In genomic region chr16:30215811-30216210, GRCm38 (mm10) we compare ENCODE assay signal across 35 mouse cellular contexts. TPM values are rescaled to one million over a fixed set of nuclear protein-coding genes. Genes with fewer than 3 reads are reported as not detected.
DNase-seq lines count a peak whose midpoint lies in the region; TF ChIP-seq lines count a peak whose summit lies in the region.
"Had no signal": no experiment of that assay in that cellular context is flagged by ENCODE, and none has a peak within 500 bp of the region (broad histone marks: within the 10 kb centered on the region; RNA-seq: fewer than 3 reads in every experiment).

No protein-coding gene starts in this region.

- peak; percentile 30 for DNase-seq in kidney, adult 11 months
- DNase-seq in kidney, adult 9 months: no peak
- DNase-seq in brain, adult 2 months (ENCODE audit: low read depth, low spot score): peak; percentile 21
- DNase-seq in kidney, postnatal 10 days: peak; percentile 43
- DNase-seq in spleen, postnatal 10 days (ENCODE audit: low spot score in 2 of 2): no peak
- no peak for DNase-seq in heart, adult 2 months
- DNase-seq: adrenal gland, adult 2 months; adrenal gland, postnatal 36 days; gastrocnemius, postnatal 14 days; heart, postnatal 36 days; layer of hippocampus, adult 9-11 months; liver, postnatal 0 days; lung, postnatal 36 days; thymus, postnatal 25 days had no signal

- H3K4me3 ChIP-seq in ES-Bruce4 (ENCODE audit: low read depth, low read length): no peak overlapping the region
- H3K4me3 ChIP-seq in heart, adult 2 months: no peak overlapping the region
- H3K4me3 ChIP-seq: embryonic facial prominence, embryonic 10.5 days; embryonic facial prominence, embryonic 15.5 days; forebrain, embryonic 12.5 days; hindbrain, embryonic 13.5 days; liver, embryonic 12.5 days; megakaryocyte, embryonic 14.5 days; midbrain, embryonic 12.5 days; myocyte; neural tube, embryonic 12.5 days; stomach, embryonic 15.5 days had no signal

- WGBS in heart, adult 2 months: 37% methylated on average over 2 of the region's 2 CpGs

- peak; percentile 44; the same call in 1 of the 2 replicates for TF ChIP-seq EP300 in ES-Bruce4 (IDR thresholded peaks at IDR 0.05; ENCODE audit: insufficient read depth, low read depth, low read length)
- TF ChIP-seq EP300 in heart, adult 2 months (IDR thresholded peaks at IDR 0.05; ENCODE audit: insufficient read depth, low read depth, low read length): no peak

- no peak for TF ChIP-seq POLR2A in ES-Bruce4 (IDR thresholded peaks at IDR 0.05; ENCODE audit: insufficient read depth, low read length)
- TF ChIP-seq POLR2A in heart, adult 2 months (IDR thresholded peaks at IDR 0.05; ENCODE audit: insufficient read depth, low read depth, low read length): no peak

- H3K27me3 ChIP-seq in ES-Bruce4 (ENCODE audit: control insufficient read depth, insufficient read depth, low read length, poor library complexity, severe bottlenecking): no peaks in the 10 kb centered on the region
- H3K27me3 ChIP-seq in heart, adult 2 months (ENCODE audit: control insufficient read depth, insufficient read depth, low read length): no peaks in the 10 kb centered on the region
- H3K27me3 ChIP-seq: embryonic facial prominence, embryonic 15.5 days; stomach, embryonic 15.5 days had no signal

- H3K9ac ChIP-seq in ES-Bruce4 (ENCODE audit: low read depth, poor library complexity, severe bottlenecking): no peak overlapping the region
- no peak overlapping the region for H3K9ac ChIP-seq in heart, adult 2 months (ENCODE audit: low read depth, low read length)
- H3K9ac ChIP-seq: embryonic facial prominence, embryonic 15.5 days; forebrain, embryonic 12.5 days; hindbrain, embryonic 13.5 days; liver, embryonic 12.5 days; liver, postnatal 0 days; midbrain, embryonic 12.5 days; neural tube, embryonic 12.5 days; stomach, embryonic 15.5 days had no signal

- H3K36me3 ChIP-seq in ES-Bruce4 (ENCODE audit: control insufficient read depth, insufficient read depth, low read length, poor library complexity, severe bottlenecking): no peaks in the 10 kb centered on the region
- no peaks in the 10 kb centered on the region for H3K36me3 ChIP-seq in heart, adult 2 months (ENCODE audit: control insufficient read depth, insufficient read depth, low read length)
- H3K36me3 ChIP-seq: embryonic facial prominence, embryonic 10.5 days; embryonic facial prominence, embryonic 15.5 days; forebrain, embryonic 12.5 days; hindbrain, embryonic 13.5 days; liver, embryonic 12.5 days; midbrain, embryonic 12.5 days; neural tube, embryonic 12.5 days; stomach, embryonic 15.5 days had no signal

- no peak for TF ChIP-seq CTCF in ES-Bruce4 (IDR thresholded peaks at IDR 0.05; ENCODE audit: low read depth, low read length)
- no peak for TF ChIP-seq CTCF in heart, adult 2 months (IDR thresholded peaks at IDR 0.05)

- no peaks in the 10 kb centered on the region for H3K9me3 ChIP-seq in ES-Bruce4 (replicated peaks; ENCODE audit: control insufficient read depth, insufficient read depth, low read length, poor library complexity, severe bottlenecking)
- H3K9me3 ChIP-seq: embryonic facial prominence, embryonic 10.5 days; embryonic facial prominence, embryonic 15.5 days; forebrain, embryonic 12.5 days; hindbrain, embryonic 13.5 days; liver, embryonic 12.5 days; midbrain, embryonic 12.5 days; neural tube, embryonic 12.5 days; stomach, embryonic 15.5 days had no signal

- peaks cover 2% of the 10 kb centered on the region for H3K4me1 ChIP-seq in ES-Bruce4 (ENCODE audit: control insufficient read depth, insufficient read depth, low read length)
- H3K4me1 ChIP-seq in heart, adult 2 months (ENCODE audit: control insufficient read depth, insufficient read depth, low read length): no peaks in the 10 kb centered on the region
- H3K4me1 ChIP-seq: forebrain, embryonic 12.5 days; liver, embryonic 12.5 days; stomach, embryonic 15.5 days had no signal

- intact Hi-C loops in heart, adult 2 months (cut with DNase I): no loop called here

- H3K79me2 ChIP-seq in heart, adult 2 months (replicated peaks; ENCODE audit: control insufficient read depth, insufficient read depth, low read length): no peaks in the 10 kb centered on the region

- no peak overlapping the region for H3K27ac ChIP-seq in ES-Bruce4 (ENCODE audit: insufficient read depth, low read length)
- no peak overlapping the region for H3K27ac ChIP-seq in heart, adult 2 months
- H3K27ac ChIP-seq: embryonic facial prominence, embryonic 10.5 days; embryonic facial prominence, embryonic 15.5 days; forebrain, embryonic 12.5 days; hindbrain, embryonic 13.5 days; liver, embryonic 12.5 days; midbrain, embryonic 12.5 days; neural tube, embryonic 12.5 days; stomach, embryonic 15.5 days had no signal

RNA-seq across cellular contexts. Expression of gene Cpn2, which starts 51.5 kb away (rescaled TPM):
- not detected in 2 replicates for polyA plus RNA-seq in ES-Bruce4 (2011; ENCODE audit: insufficient read depth, insufficient read length, low read depth, missing spikeins)
- total RNA-seq in heart, adult 2 months (2021): under 1 TPM; 0.10 to 0.11 TPM
- polyA plus RNA-seq in heart, adult 2 months (2012; rRNA removed): 0.64 and 0.88 TPM in 2 replicates
- total RNA-seq: ES-E14; gastrocnemius, postnatal 14 days; granulocyte monocyte progenitor cell, adult 5-6 weeks; left cerebral cortex, postnatal 10 days; midbrain, postnatal 0 days had no signal
- polyA plus RNA-seq: activated CD4-positive, CD25-positive, alpha-beta regulatory T cell, adult 4 months; CD4-positive, CD25-positive, alpha-beta regulatory T cell, adult 4 months; embryonic facial prominence, embryonic 10.5 days; embryonic facial prominence, embryonic 15.5 days; forebrain, embryonic 12.5 days; heart, embryonic 11.5 days; heart, embryonic 16.5 days; hindbrain, embryonic 13.5 days; limb, embryonic 14.5 days; lung, embryonic 16.5 days; midbrain, embryonic 12.5 days; midbrain, postnatal 0 days; myocyte; neural tube, embryonic 12.5 days had no signal

Comparison
In these comparisons a context has a peak if more than half of its experiments do, and no peak if none do; other contexts are left out.
1. DNase-seq: peak in kidney, adult 11 months (single experiment), brain, adult 2 months (single experiment) and kidney, postnatal 10 days (single experiment); none in kidney, adult 9 months (single experiment), spleen, postnatal 10 days (0 of 2) and heart, adult 2 months (0 of 2).